Mouse (Mus musculus): ENCODE measurements around the gene Crim1. TPM values are rescaled to one million over a fixed set of nuclear protein-coding genes. Genes with fewer than 3 reads are reported as not detected.

Gene Crim1
- total RNA-seq, 1 experiment from 2014 or later, result 4.3 TPM

- ATAC-seq (ENCODE audit: extremely low read depth, insufficient number of reproducible peaks, low FRiP score, poor library complexity, severe bottlenecking), result no peak
Observed at GRCm38 (mm10) chr17:78308221-78308620, 108.2 kb downstream of the Crim1 start.

GRCm38 (mm10) chr17:78313006-78313405 is 113.0 kb downstream of the Crim1 start:
- ATAC-seq (ENCODE audit: extremely low read depth, insufficient number of reproducible peaks, low FRiP score, poor library complexity, severe bottlenecking), result no peak

GRCm38 (mm10) chr17:78313612-78314011 is 113.6 kb downstream of the Crim1 start:
- ATAC-seq (ENCODE audit: extremely low read depth, insufficient number of reproducible peaks, low FRiP score, poor library complexity, severe bottlenecking), result no peak

GRCm38 (mm10) chr17:78315659-78316058 is 115.6 kb downstream of the Crim1 start:
- no peak for ATAC-seq (ENCODE audit: extremely low read depth, insufficient number of reproducible peaks, low FRiP score, poor library complexity, severe bottlenecking)

GRCm38 (mm10) chr17:78317381-78317780 is 117.3 kb downstream of the Crim1 start:
- ATAC-seq (ENCODE audit: extremely low read depth, insufficient number of reproducible peaks, low FRiP score, poor library complexity, severe bottlenecking), result no peak

GRCm38 (mm10) chr17:78318810-78319209 is 118.8 kb downstream of the Crim1 start:
- ATAC-seq (ENCODE audit: extremely low read depth, insufficient number of reproducible peaks, low FRiP score, poor library complexity, severe bottlenecking), result no peak

- ATAC-seq (ENCODE audit: extremely low read depth, insufficient number of reproducible peaks, low FRiP score, poor library complexity, severe bottlenecking), result no peak
Observed at GRCm38 (mm10) chr17:78321216-78321835, 121.3 kb downstream of the Crim1 start.

GRCm38 (mm10) chr17:78322369-78323335 is 122.6 kb downstream of the Crim1 start:
- ATAC-seq (ENCODE audit: extremely low read depth, insufficient number of reproducible peaks, low FRiP score, poor library complexity, severe bottlenecking), result no peak

GRCm38 (mm10) chr17:78325761-78326332 is 125.8 kb downstream of the Crim1 start:
- no peak for ATAC-seq (ENCODE audit: extremely low read depth, insufficient number of reproducible peaks, low FRiP score, poor library complexity, severe bottlenecking)

- ATAC-seq (ENCODE audit: extremely low read depth, insufficient number of reproducible peaks, low FRiP score, poor library complexity, severe bottlenecking), result no peak
Observed at GRCm38 (mm10) chr17:78326381-78326780, 126.3 kb downstream of the Crim1 start.

- ATAC-seq (ENCODE audit: extremely low read depth, insufficient number of reproducible peaks, low FRiP score, poor library complexity, severe bottlenecking), result no peak
Observed at GRCm38 (mm10) chr17:78327187-78327586, 127.1 kb downstream of the Crim1 start.

- ATAC-seq (ENCODE audit: extremely low read depth, insufficient number of reproducible peaks, low FRiP score, poor library complexity, severe bottlenecking), result no peak
Observed at GRCm38 (mm10) chr17:78328287-78328686, 128.2 kb downstream of the Crim1 start.

GRCm38 (mm10) chr17:78331438-78331837 is 131.4 kb downstream of the Crim1 start:
- no peak for ATAC-seq (ENCODE audit: extremely low read depth, insufficient number of reproducible peaks, low FRiP score, poor library complexity, severe bottlenecking)

GRCm38 (mm10) chr17:78333275-78333674 is 133.2 kb downstream of the Crim1 start:
- no peak for ATAC-seq (ENCODE audit: extremely low read depth, insufficient number of reproducible peaks, low FRiP score, poor library complexity, severe bottlenecking)

GRCm38 (mm10) chr17:78335250-78335649 is 135.2 kb downstream of the Crim1 start:
- ATAC-seq (ENCODE audit: extremely low read depth, insufficient number of reproducible peaks, low FRiP score, poor library complexity, severe bottlenecking), result no peak

GRCm38 (mm10) chr17:78343688-78344087 is 143.6 kb downstream of the Crim1 start:
- no peak for ATAC-seq (ENCODE audit: extremely low read depth, insufficient number of reproducible peaks, low FRiP score, poor library complexity, severe bottlenecking)

GRCm38 (mm10) chr17:78347111-78347801 is 147.2 kb downstream of the Crim1 start:
- ATAC-seq (ENCODE audit: extremely low read depth, insufficient number of reproducible peaks, low FRiP score, poor library complexity, severe bottlenecking), result no peak

GRCm38 (mm10) chr17:78351676-78352499 is 151.8 kb downstream of the Crim1 start:
- peak; percentile 65 for ATAC-seq (ENCODE audit: extremely low read depth, insufficient number of reproducible peaks, low FRiP score, poor library complexity, severe bottlenecking)

Measured in neutrophil, adult 5-6 weeks (primary cell).